Mouse (Mus musculus) heart, postnatal 0 days (tissue): Measurements from ENCODE around the gene Lama4.

ENCODE experiments used
- CTCF ChIP-seq: IDR thresholded peaks from 2 replicates; pipeline ENCODE4 v1.5.1; 2016; ENCODE audit warnings: antibody characterized with exemption, control low read depth, low read depth
- EP300 ChIP-seq: IDR thresholded peaks from 2 replicates; pipeline ENCODE4 v1.6.1; 2016; ENCODE audit warnings: antibody characterized with exemption, low read depth

DNA sequence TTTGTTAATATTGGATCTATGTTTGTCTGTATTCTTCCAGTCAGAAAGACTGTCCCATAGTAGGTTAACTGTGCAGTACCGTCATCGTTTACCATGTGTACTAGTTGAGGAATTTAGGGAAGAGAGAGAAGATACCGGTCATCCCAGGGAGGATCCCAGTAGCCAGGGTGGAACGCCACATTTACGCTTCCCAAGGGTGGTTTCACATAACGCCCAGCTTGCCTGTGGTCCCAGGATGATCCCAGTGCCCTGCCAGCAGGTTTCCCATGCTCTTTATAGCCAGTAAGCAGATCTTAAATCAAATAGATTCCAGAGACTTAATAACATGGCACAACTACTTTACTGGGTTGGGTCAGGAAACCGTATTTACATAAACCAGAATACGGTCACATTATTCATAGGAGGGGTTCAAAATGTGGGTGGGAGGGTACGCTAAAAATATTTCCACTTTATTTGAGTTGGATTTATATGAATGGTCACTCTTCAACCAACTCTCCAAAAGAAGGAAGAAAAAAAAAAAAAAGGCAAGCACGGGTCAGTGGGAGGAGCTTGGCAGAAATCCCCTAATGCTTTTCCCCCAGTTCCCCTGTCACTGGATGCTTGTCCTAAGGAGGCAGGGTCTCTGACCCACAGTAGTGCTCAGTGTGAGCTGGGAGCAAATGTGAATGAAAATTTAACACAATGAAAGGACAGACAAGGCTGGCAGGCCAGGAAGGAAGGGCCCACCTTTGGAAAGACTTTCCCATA lies 3.2 kb downstream of the Lama4 start:
- TF ChIP-seq CTCF: no peak
- no peak for TF ChIP-seq EP300
